Mouse (Mus musculus): ENCODE results near the gene Clec4f. TPM values are rescaled to one million over a fixed set of nuclear protein-coding genes. Genes with fewer than 3 reads are reported as not detected.

The Clec4f gene
- 0.18 TPM in 1 of 2 replicates, not detected in the other for polyA plus RNA-seq (2015; fragmentation: Nextera tagmentation; extraction: Ambion mirVana)

GRCm38 (mm10) chr6:83656087-83656486 lies at the start of gene Clec4f:
Gene Clec4f (minus strand): TSS chr6:83656187.
- H3K9ac ChIP-seq, result no peak within 1 kb of the TSS
- no peak within 1 kb of the TSS for H3K4me3 ChIP-seq (replicated peaks)
- H3K4me2 ChIP-seq, result no peak within 1 kb of the TSS
- no peaks in the 10 kb centered on the region for H3K9me3 ChIP-seq (replicated peaks)
- no peaks in the 10 kb centered on the region for H3K36me3 ChIP-seq
- no peak for ATAC-seq (replicated peaks; ENCODE audit: low FRiP score)
- WGBS, result 95% methylated on average over 2 of the region's 2 CpGs
- no peaks in the 10 kb centered on the region for H3K27me3 ChIP-seq
- no peaks in the 10 kb centered on the region for H3K4me1 ChIP-seq
- no peak within 1 kb of the TSS for H3K27ac ChIP-seq

- no peak overlapping the region for H3K4me2 ChIP-seq
- H3K27ac ChIP-seq, result no peak overlapping the region
- H3K9me3 ChIP-seq (replicated peaks), result no peaks in the 10 kb centered on the region
- ATAC-seq (replicated peaks; ENCODE audit: low FRiP score), result no peak
- no peaks in the 10 kb centered on the region for H3K36me3 ChIP-seq
- H3K27me3 ChIP-seq, result peaks cover 96% of the 10 kb centered on the region
- H3K4me3 ChIP-seq (replicated peaks), result no peak overlapping the region
- WGBS, result 21% methylated on average over 5 of the region's 5 CpGs
- peaks cover 9% of the 10 kb centered on the region for H3K4me1 ChIP-seq
- H3K9ac ChIP-seq, result no peak overlapping the region
These were observed 48.7 kb upstream of the Clec4f start for GRCm38 (mm10) chr6:83704701-83705100.

GRCm38 (mm10) chr6:83704294-83704693 lies 48.3 kb upstream of the Clec4f start:
- no peak overlapping the region for H3K9ac ChIP-seq
- no peak overlapping the region for H3K4me2 ChIP-seq
- no peaks in the 10 kb centered on the region for H3K9me3 ChIP-seq (replicated peaks)
- ATAC-seq (replicated peaks; ENCODE audit: low FRiP score), result no peak
- 13% methylated on average over 1 of the region's 1 CpGs for WGBS
- H3K4me1 ChIP-seq, result peaks cover 9% of the 10 kb centered on the region
- H3K27me3 ChIP-seq, result peaks cover 96% of the 10 kb centered on the region
- no peak overlapping the region for H3K4me3 ChIP-seq (replicated peaks)
- H3K27ac ChIP-seq, result no peak overlapping the region
- H3K36me3 ChIP-seq, result no peaks in the 10 kb centered on the region

GRCm38 (mm10) chr6:83703722-83704078 lies 47.7 kb upstream of the Clec4f start:
- peaks cover 96% of the 10 kb centered on the region for H3K27me3 ChIP-seq
- WGBS, result 2% methylated on average over 10 of the region's 10 CpGs
- peaks cover 9% of the 10 kb centered on the region for H3K4me1 ChIP-seq
- no peak overlapping the region for H3K9ac ChIP-seq
- no peak for ATAC-seq (replicated peaks; ENCODE audit: low FRiP score)
- H3K27ac ChIP-seq, result no peak overlapping the region
- no peak overlapping the region for H3K4me3 ChIP-seq (replicated peaks)
- no peaks in the 10 kb centered on the region for H3K9me3 ChIP-seq (replicated peaks)
- no peak overlapping the region for H3K4me2 ChIP-seq
- H3K36me3 ChIP-seq, result no peaks in the 10 kb centered on the region

GRCm38 (mm10) chr6:83703000-83703721 lies 47.2 kb upstream of the Clec4f start:
- no peaks in the 10 kb centered on the region for H3K9me3 ChIP-seq (replicated peaks)
- under 1% methylated on average over 27 of the region's 27 CpGs for WGBS
- no peaks in the 10 kb centered on the region for H3K36me3 ChIP-seq
- no peak overlapping the region for H3K27ac ChIP-seq
- no peak overlapping the region for H3K9ac ChIP-seq
- no peak for ATAC-seq (replicated peaks; ENCODE audit: low FRiP score)
- H3K27me3 ChIP-seq, result peaks cover 96% of the 10 kb centered on the region
- H3K4me2 ChIP-seq, result no peak overlapping the region
- peaks cover 9% of the 10 kb centered on the region for H3K4me1 ChIP-seq
- no peak overlapping the region for H3K4me3 ChIP-seq (replicated peaks)

GRCm38 (mm10) chr6:83702146-83702999 lies 46.4 kb upstream of the Clec4f start:
- peak overlapping the region; percentile 1; the same call in 1 of the 2 replicates for H3K4me3 ChIP-seq (replicated peaks)
- peak overlapping the region; percentile 9; the same call in 1 of the 2 replicates for H3K4me2 ChIP-seq
- peaks cover 9% of the 10 kb centered on the region for H3K4me1 ChIP-seq
- peaks cover 96% of the 10 kb centered on the region for H3K27me3 ChIP-seq
- H3K9ac ChIP-seq, result no peak overlapping the region
- H3K27ac ChIP-seq, result no peak overlapping the region
- ATAC-seq (replicated peaks; ENCODE audit: low FRiP score), result peak; percentile 74
- no peaks in the 10 kb centered on the region for H3K36me3 ChIP-seq
- 1% methylated on average over 53 of the region's 53 CpGs for whole genome bisulfite sequencing
- H3K9me3 ChIP-seq (replicated peaks), result no peaks in the 10 kb centered on the region

- no peaks in the 10 kb centered on the region for H3K9me3 ChIP-seq (replicated peaks)
- under 1% methylated on average over 11 of the region's 11 CpGs for WGBS
- no peak overlapping the region for H3K4me2 ChIP-seq
- H3K4me3 ChIP-seq (replicated peaks), result no peak overlapping the region
- H3K27me3 ChIP-seq, result peaks cover 96% of the 10 kb centered on the region
- ATAC-seq (replicated peaks; ENCODE audit: low FRiP score), result no peak
- no peak overlapping the region for H3K9ac ChIP-seq
- H3K27ac ChIP-seq, result no peak overlapping the region
- no peaks in the 10 kb centered on the region for H3K36me3 ChIP-seq
- H3K4me1 ChIP-seq, result peaks cover 9% of the 10 kb centered on the region
These were observed 45.0 kb upstream of the Clec4f start for GRCm38 (mm10) chr6:83701001-83701400.

GRCm38 (mm10) chr6:83699971-83700370 lies 44.0 kb upstream of the Clec4f start:
- WGBS, result 1% methylated on average over 5 of the region's 5 CpGs
- Histone ChIP-seq H3K27ac (no peak overlapping the region), H3K27me3 (peaks cover 96% of the 10 kb centered on the region), H3K4me3 (replicated peaks) (no peak overlapping the region), H3K4me2 (no peak overlapping the region), H3K9ac (no peak overlapping the region), H3K36me3 (no peaks in the 10 kb centered on the region), H3K4me1 (peaks cover 9% of the 10 kb centered on the region), H3K9me3 (replicated peaks) (no peaks in the 10 kb centered on the region)
- ATAC-seq (replicated peaks; ENCODE audit: low FRiP score), result no peak

- WGBS, result 2% methylated on average over 8 of the region's 8 CpGs
- no peaks in the 10 kb centered on the region for H3K36me3 ChIP-seq
- no peak overlapping the region for H3K4me3 ChIP-seq (replicated peaks)
- H3K27ac ChIP-seq, result no peak overlapping the region
- no peak for ATAC-seq (replicated peaks; ENCODE audit: low FRiP score)
- H3K9ac ChIP-seq, result no peak overlapping the region
- peaks cover 96% of the 10 kb centered on the region for H3K27me3 ChIP-seq
- H3K4me2 ChIP-seq, result no peak overlapping the region
- peaks cover 13% of the 10 kb centered on the region for H3K4me1 ChIP-seq
- H3K9me3 ChIP-seq (replicated peaks), result no peaks in the 10 kb centered on the region
These were observed 41.9 kb upstream of the Clec4f start for GRCm38 (mm10) chr6:83697932-83698331.

GRCm38 (mm10) chr6:83696684-83697083 lies 40.7 kb upstream of the Clec4f start:
- no peak overlapping the region for H3K9ac ChIP-seq
- no peak overlapping the region for H3K4me3 ChIP-seq (replicated peaks)
- peaks cover 98% of the 10 kb centered on the region for H3K27me3 ChIP-seq
- under 1% methylated on average over 7 of the region's 7 CpGs for WGBS
- no peaks in the 10 kb centered on the region for H3K36me3 ChIP-seq
- no peak overlapping the region for H3K4me2 ChIP-seq
- ATAC-seq (replicated peaks; ENCODE audit: low FRiP score), result no peak
- peaks cover 4% of the 10 kb centered on the region; the same call in 1 of the 2 replicates for H3K4me1 ChIP-seq
- H3K9me3 ChIP-seq (replicated peaks), result no peaks in the 10 kb centered on the region
- no peak overlapping the region for H3K27ac ChIP-seq

GRCm38 (mm10) chr6:83695731-83696130 lies 39.7 kb upstream of the Clec4f start:
- peaks cover 99% of the 10 kb centered on the region for H3K27me3 ChIP-seq

GRCm38 (mm10) chr6:83693835-83694234 lies 37.8 kb upstream of the Clec4f start:
- Histone ChIP-seq H3K27ac (no peak overlapping the region), H3K9ac (no peak overlapping the region), H3K9me3 (replicated peaks) (no peaks in the 10 kb centered on the region), H3K27me3 (peaks cover 95% of the 10 kb centered on the region), H3K4me3 (replicated peaks) (no peak overlapping the region), H3K4me2 (no peak overlapping the region), H3K36me3 (no peaks in the 10 kb centered on the region), H3K4me1 (peaks cover 4% of the 10 kb centered on the region; the same call in 1 of the 2 replicates)
- WGBS, result 1% methylated on average over 9 of the region's 9 CpGs
- no peak for ATAC-seq (replicated peaks; ENCODE audit: low FRiP score)

More at GRCm38 (mm10) chr6:83695731-83696130, 39.7 kb upstream of the Clec4f start:
- no peaks in the 10 kb centered on the region for H3K36me3 ChIP-seq
- H3K4me2 ChIP-seq, result no peak overlapping the region
- H3K27ac ChIP-seq, result no peak overlapping the region
- H3K4me3 ChIP-seq (replicated peaks), result no peak overlapping the region
- no peak overlapping the region for H3K9ac ChIP-seq
- peaks cover 4% of the 10 kb centered on the region; the same call in 1 of the 2 replicates for H3K4me1 ChIP-seq
- no peak for ATAC-seq (replicated peaks; ENCODE audit: low FRiP score)
- WGBS, result 4% methylated on average over 3 of the region's 3 CpGs
- no peaks in the 10 kb centered on the region for H3K9me3 ChIP-seq (replicated peaks)
